Comparison of ENCODE assay signal across 8 mouse cellular contexts in the genomic region with DNA sequence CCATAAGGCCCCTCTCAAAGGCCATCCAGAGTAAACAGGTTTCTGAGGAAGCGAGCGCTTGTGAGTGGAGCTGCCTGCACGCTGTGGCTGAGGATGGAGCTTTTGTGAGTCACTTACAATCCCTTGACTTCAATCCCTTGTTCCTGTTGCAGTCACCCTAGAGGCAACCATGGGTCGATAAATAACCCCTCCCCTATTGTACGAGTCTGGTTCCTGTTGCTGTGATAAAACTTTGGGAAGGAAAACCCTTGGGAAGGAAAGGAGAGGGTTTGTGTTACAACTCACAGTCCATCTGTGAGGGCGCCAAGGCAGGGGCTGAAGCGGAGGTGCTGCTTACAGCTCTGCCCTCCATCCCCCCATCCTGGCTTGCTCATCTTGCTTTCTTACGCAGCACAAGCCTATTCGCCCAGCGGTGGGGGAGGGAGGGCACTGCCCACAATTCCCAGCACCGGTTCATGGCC. TPM values are rescaled to one million over a fixed set of nuclear protein-coding genes. Genes with fewer than 3 reads are reported as not detected.
DNase-seq lines count a peak whose midpoint lies in the region; ATAC-seq lines count a peak whose summit lies in the region.

No protein-coding gene starts in this region.

- intact Hi-C loops in left cerebral cortex, postnatal 4 days (cut with DNase I), result no loop called here
- intact Hi-C loops in left cerebral cortex, postnatal 14 days (cut with DNase I), result no loop called here

- H3K36me3 ChIP-seq in limb, embryonic 11.5 days (ENCODE audit: control insufficient read depth, insufficient read depth, low read length), result no peaks in the 10 kb centered on the region
- H3K36me3 ChIP-seq in neural tube, embryonic 14.5 days (ENCODE audit: control insufficient read depth, insufficient read depth, low read length), result no peaks in the 10 kb centered on the region

- no peaks in the 10 kb centered on the region for H3K27me3 ChIP-seq in limb, embryonic 11.5 days (ENCODE audit: control insufficient read depth, insufficient read depth, low read length)
- H3K27me3 ChIP-seq in neural tube, embryonic 14.5 days (ENCODE audit: control insufficient read depth, insufficient read depth, low read length), result no peaks in the 10 kb centered on the region

- no peak overlapping the region for H3K4me3 ChIP-seq in limb, embryonic 11.5 days (ENCODE audit: low read depth, low read length)
- no peak overlapping the region for H3K4me3 ChIP-seq in neural tube, embryonic 14.5 days (ENCODE audit: low read depth, low read length)

- H3K27ac ChIP-seq in limb, embryonic 11.5 days (replicated peaks; ENCODE audit: low read depth, low read length), result peak overlapping the region; percentile 49
- peak overlapping the region; percentile 13; the same call in 1 of the 2 replicates for H3K27ac ChIP-seq in neural tube, embryonic 14.5 days (ENCODE audit: low read depth, low read length)

- no peak overlapping the region for H3K4me2 ChIP-seq in limb, embryonic 11.5 days (ENCODE audit: low read depth, severe bottlenecking)
- H3K4me2 ChIP-seq in neural tube, embryonic 14.5 days (ENCODE audit: low read depth, low read length), result no peak overlapping the region

- H3K9ac ChIP-seq in limb, embryonic 11.5 days (ENCODE audit: low read length), result no peak overlapping the region
- H3K9ac ChIP-seq in neural tube, embryonic 14.5 days (replicated peaks; ENCODE audit: low read depth, low read length), result no peak overlapping the region

- WGBS in limb, embryonic 11.5 days, result 13% methylated on average over 11 of the region's 11 CpGs
- 9% methylated on average over 11 of the region's 11 CpGs for whole genome bisulfite sequencing in neural tube, embryonic 14.5 days

- ATAC-seq in limb, embryonic 11.5 days (ENCODE audit: insufficient number of reproducible peaks, low FRiP score, low TSS enrichment, low read depth), result 0 out of 2 replicates have a peak, but pooled peaks have one; percentile 15
- ATAC-seq in neural tube, embryonic 14.5 days (ENCODE audit: low read depth), result no peak; the same call in 1 of the 2 replicates
- no peak for ATAC-seq in activated CD4-positive, CD25-positive, alpha-beta regulatory T cell, adult 4 months

- DNase-seq in left cerebral cortex, postnatal 4 days, result peak; percentile 84
- DNase-seq in left cerebral cortex, postnatal 14 days (ENCODE audit: low spot score in 2 of 2), result no peak
- DNase-seq in fibroblast of lung, adult 2 months (ENCODE audit: low read depth), result peak; percentile 46
- peak; percentile 66 for DNase-seq in limb, embryonic 11.5 days (ENCODE audit: low spot score)
- no peak for DNase-seq in spleen, postnatal 4 days (ENCODE audit: low spot score in 2 of 2)
- DNase-seq in spleen, postnatal 14 days (ENCODE audit: low spot score in 2 of 2), result no peak

- 0 out of 2 replicates have a peak, but pooled peaks cover 10% of the 10 kb centered on the region for H3K4me1 ChIP-seq in limb, embryonic 11.5 days (ENCODE audit: control insufficient read depth, insufficient read depth, low read length)
- 0 out of 2 replicates have a peak, but pooled peaks cover 7% of the 10 kb centered on the region for H3K4me1 ChIP-seq in neural tube, embryonic 14.5 days (ENCODE audit: control insufficient read depth, insufficient read depth, low read length)

- no peaks in the 10 kb centered on the region for H3K9me3 ChIP-seq in limb, embryonic 11.5 days (ENCODE audit: control insufficient read depth, low read length)
- no peaks in the 10 kb centered on the region for H3K9me3 ChIP-seq in neural tube, embryonic 14.5 days (ENCODE audit: control insufficient read depth, low read length)

RNA-seq across cellular contexts. Expression of a gene that starts 45.2 kb away (rescaled TPM):
- total RNA-seq in left cerebral cortex, postnatal 4 days (2021), result 1 to 10 TPM; 3.0 to 3.7 TPM
- 1 to 10 TPM; 3.4 to 4.5 TPM for total RNA-seq in left cerebral cortex, postnatal 14 days (2021)
- 0.37 and 1.0 TPM in 2 replicates for polyA plus RNA-seq in limb, embryonic 11.5 days (2014; fragmentation: Nextera tagmentation; extraction: Ambion mirVana)
- 1.2 and 1.3 TPM in 2 replicates for polyA plus RNA-seq in neural tube, embryonic 14.5 days (2014; fragmentation: Nextera tagmentation; extraction: Ambion mirVana)
- polyA plus RNA-seq in activated CD4-positive, CD25-positive, alpha-beta regulatory T cell, adult 4 months (2017; shearing (Covaris generic)), result 1 to 10 TPM; 1.2 to 2.0 TPM

Comparison
In these comparisons a context has a peak if more than half of its experiments do, and no peak if none do; other contexts are left out.
1. DNase-seq: peak in left cerebral cortex, postnatal 4 days (single experiment), fibroblast of lung, adult 2 months (single experiment) and limb, embryonic 11.5 days (single experiment); none in left cerebral cortex, postnatal 14 days (0 of 2), spleen, postnatal 4 days (0 of 2) and spleen, postnatal 14 days (0 of 2).